Mouse (Mus musculus) thymus, postnatal 10 days (tissue): ENCODE data around the gene Fam214a.

ENCODE experiments used
- DNase-seq, 2 experiments: peaks; one replicate each; pipeline ENCODE4 v3.0.0; 2021; ENCODE audit warnings: low spot score in 2 of 2

Gene Fam214a

GRCm38 (mm10) chr9:74952756-74953247, at the start of gene Fam214a:
TSS of gene Fam214a (plus strand) at chr9:74952884.
- peak; percentile 88 to 90 for DNase-seq

DNA sequence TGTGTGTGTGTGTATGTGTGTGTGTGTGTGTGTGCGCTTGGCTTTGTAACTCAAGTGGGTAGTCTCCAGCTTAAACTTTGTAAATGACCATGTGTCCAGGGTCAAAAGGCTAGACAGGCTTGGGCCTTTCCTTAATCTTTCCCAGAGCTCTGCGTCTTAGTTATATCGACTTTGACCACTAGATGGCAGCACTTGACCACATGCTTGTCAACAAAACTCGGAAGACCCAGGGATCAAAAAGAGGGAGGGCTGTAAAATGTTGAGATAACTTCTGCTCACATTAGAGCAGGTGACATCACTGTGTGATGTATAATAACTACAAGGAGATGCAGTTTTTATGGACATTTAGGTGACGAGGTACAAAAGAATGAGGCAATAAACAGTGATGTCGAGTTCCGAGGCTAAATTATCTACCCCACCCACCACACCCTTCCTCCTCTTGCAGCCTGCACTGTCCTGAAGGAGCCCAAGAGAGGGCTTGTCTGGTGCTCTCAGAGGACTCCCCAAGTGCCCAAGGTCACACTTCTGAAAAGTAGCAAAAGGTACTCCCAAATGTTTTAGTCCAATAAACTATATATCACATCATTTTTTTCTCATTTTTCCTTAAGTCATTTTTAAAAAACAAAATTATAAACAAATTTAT, 47.7 kb upstream of the Fam214a start:
- peak; percentile 21 to 79 for DNase-seq

DNA sequence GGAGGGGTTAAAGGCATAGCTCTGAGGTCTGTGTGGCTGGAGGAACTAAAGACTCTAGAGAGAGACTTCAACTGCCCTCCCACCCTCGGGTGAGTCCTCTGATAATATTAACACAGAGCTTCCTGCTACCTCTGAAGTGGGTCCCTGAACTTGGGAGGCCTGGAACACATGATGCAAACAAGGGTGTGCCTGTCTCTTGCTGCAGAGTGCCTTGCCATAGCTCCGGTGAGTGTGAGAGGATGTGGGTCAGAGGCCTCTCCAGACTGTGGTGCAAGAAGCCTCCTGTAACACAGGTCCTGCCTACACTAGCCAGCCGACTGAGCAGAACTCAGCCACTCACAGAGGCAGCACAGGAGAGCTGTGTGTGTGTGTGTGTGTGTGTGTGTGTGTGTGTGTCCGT, 45.7 kb upstream of the Fam214a start:
- DNase-seq = no peak

- no peak for DNase-seq
Observed at GRCm38 (mm10) chr9:74909245-74909644, 43.4 kb upstream of the Fam214a start.

DNA sequence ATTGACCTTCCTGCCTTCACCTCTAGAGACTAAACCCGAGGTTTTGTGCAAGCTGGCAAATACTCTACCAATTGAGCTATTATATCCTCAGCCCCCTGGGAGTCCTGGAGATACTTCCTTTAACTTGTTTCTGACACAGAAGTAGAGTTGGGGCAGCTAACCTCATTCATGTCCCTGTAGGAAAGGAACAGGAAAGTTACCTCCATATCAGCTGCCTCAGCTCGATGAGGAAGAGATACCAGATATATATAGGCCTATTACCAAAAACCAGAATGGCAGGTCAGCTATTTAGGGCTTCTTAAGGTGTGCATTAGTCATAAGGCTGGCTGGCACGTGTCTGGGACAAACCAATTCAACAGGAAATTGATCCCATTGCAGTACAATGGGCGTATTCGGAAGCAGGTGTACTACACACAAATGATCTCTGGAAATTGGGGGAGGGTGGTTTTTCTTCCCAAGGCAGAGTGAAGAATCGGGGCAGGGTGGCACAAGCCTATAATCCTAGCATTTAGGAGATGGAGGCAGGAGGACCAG, 42.4 kb upstream of the Fam214a start:
- DNase-seq = no peak

DNA sequence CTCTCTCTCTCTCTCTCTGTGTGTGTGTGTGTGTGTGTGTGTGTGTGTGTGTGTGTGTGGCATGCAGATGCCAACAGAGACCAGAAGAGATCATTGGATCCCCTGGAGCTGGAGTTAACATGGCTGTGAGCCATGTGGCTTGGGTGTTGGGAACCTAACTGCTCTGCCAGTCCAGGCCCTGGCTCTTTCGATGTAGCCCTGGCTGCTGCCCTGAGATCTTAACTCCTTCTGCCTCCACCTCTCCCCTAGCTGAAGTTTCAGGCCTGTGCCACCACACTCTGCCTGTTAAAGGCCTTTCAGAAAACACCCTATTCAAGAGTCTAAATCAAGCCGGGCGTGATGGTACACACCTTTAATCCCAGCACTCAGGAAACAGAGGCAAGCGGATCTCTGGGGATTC, 41.3 kb upstream of the Fam214a start:
- no peak for DNase-seq

DNA sequence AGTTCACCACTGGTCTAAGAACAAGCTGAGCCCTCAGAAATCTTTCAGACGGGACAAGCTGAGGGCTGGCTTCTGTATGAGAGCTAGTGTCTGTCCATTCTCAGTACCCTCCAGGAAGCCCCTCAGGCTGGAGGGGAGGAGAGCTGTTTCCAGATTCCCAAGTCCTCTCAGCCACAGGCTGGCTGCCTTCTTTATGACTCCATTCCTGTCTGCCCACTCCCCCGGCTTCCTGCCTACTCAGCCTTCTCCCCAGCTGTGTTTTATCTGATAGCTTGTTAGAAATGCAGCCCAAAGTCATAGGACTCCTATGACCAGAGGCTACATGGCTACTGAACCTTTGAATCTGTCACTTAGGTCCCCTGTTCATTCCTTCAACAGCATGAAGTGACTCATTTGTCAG, 40.8 kb upstream of the Fam214a start:
- no peak for DNase-seq

GRCm38 (mm10) chr9:74912619-74913376, 39.9 kb upstream of the Fam214a start:
- no peak for DNase-seq

DNA sequence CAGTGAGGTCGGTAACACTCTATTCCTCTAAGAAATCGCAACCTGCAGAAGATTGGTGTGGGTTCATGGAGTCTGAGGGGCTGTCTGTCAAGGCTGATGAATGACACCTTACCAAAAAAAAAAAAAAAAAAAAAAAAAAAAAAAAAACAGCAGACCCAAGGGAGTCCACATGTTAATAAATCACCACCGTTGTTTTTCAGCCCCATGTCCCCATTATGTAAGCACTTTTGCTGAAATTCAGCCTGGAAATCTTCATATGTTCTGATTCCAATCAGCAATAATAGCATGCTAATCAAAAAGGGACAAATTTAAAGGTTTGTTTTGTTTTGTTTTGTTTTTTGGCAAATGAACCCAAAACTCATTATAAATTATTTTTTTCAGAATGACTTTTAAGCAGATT, 37.1 kb upstream of the Fam214a start:
- DNase-seq = no peak

DNA sequence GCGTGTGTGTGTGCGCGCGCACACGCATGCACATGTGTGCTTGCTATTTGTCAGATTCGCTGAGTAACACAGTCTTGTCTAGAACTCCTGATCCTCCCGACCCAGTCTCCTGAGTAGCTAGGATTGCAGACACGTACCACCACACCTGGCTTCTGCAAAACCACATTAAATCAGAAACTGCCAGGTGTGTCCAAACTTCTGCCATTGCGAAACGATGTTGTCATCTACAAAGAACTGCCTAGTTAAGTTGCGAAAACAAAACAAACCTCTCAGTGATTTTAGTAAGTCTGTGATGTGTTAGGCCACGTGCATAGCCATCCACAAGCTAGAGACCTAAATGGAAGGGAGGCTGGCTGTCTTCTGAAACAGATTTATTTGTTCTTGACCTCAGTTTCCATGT, 32.2 kb upstream of the Fam214a start:
- no peak for DNase-seq

DNA sequence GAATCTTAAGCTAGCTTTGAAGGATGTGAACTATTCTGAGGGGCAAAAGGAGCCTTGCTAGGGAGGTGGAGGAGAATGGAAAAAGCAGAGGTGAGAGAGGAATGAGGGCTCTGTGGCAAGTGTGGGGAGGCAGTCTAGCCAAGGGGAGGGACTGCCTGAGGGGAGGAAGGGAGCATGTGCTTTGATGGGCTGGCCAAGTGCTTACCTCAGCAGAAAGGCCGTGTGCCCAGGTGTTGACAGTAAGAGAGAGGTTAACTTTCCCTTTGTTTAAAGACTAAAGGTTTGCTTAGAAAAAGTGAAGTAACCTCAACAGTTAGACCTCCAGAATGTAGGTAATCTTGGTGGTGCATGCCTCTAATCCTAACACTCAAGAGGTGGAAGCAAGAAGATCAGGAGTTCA, 31.3 kb upstream of the Fam214a start:
- DNase-seq = no peak

DNA sequence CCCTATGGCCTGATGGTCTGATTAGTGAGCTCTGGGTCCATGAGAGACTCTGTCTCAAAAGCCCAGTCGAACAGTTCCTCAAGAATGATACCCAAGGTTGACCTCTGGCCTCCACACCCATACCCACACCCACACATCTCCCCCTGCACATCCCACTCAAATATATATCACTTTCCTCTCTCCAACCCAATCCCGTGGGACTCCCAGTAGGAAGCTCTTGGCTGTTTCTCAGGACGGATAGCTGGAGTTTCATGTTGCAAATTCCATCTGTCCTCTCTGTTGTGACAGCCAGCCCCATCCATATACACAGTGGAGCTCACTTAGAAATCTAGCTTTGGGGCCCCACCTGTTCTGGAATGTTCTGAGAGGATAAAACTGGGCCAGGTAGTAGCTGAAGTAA, 29.8 kb upstream of the Fam214a start:
- DNase-seq = no peak

DNA sequence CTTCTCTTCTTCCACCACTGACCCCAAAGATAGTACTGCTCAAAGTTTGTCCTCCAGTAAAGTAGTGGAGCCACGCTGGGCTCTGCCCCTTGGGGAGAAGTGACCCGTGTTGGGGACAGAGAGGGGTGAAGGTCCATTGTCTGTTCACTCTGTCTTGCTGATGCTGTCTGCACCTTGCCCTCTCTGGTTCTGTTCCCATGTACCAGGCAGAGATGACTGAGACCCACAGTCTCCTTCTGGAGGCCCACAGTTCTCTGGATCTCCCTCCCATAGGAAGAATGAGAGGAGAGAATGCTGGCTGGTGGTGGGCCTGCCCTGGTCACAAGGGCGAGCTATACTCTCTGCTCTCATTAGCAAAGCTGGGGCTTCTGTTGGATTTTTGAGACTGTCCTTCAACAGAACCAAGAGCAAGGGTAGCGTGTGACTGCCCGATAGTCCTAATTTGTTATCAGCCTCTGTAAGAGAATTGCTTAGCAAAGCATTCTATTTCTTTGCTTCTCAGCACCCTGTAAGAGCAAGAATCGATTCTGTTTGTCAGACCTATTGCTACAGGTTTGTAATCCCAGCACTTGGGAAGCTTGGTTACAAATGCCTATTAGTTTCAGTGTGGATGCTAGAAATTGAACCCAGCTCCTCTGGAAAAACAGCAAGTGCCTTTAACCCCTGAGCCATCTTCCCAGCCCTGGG, 29.2 kb upstream of the Fam214a start:
- no peak for DNase-seq

DNA sequence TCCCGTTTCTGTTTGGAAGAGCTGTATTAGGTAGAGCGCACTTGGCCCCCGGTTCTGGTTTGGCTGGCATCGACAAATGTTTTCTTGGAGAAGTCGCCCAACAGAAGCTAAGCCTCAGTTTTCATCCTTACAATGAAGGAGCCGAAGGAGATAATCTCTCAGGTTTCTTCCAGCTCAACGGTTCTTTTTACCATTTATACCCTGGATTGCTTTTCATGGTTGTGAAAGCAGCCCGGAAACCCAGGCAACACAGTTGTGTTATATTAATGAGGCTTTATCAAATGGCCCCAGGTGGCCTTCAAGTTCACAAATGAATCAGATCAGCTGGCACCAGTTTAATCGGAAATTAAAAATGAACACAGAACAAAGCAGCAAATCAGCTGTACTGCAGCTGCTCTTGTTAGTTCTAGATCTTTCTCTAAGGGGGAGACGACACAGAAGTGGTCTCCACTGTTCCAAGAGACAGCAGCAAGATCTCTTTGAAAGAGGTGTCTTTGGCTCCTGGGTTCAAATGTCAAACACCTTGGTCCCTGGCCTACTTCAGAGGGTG, 27.4 kb upstream of the Fam214a start:
- no peak for DNase-seq

DNA sequence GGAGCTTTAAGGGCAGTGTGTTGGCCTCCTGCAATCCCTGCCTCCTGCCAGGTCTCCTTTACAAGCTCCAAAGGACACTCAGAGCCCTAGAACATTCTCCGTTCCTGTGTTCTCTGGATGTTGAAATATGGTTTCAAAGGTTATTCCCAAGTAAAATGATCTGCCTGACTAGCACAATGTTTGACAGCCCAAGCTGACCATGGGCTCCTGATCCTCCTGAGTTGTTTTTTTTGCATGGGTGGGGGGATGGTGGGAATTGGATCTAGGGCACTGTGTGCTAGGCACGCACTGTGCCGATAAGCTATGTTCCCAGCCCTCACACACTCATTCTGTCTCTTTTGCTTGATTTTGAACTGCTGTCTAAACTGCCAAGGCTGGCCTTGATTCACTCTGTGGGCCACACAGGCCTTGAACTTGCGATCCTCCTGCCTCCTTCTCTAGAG, 22.7 kb upstream of the Fam214a start:
- no peak for DNase-seq

DNA sequence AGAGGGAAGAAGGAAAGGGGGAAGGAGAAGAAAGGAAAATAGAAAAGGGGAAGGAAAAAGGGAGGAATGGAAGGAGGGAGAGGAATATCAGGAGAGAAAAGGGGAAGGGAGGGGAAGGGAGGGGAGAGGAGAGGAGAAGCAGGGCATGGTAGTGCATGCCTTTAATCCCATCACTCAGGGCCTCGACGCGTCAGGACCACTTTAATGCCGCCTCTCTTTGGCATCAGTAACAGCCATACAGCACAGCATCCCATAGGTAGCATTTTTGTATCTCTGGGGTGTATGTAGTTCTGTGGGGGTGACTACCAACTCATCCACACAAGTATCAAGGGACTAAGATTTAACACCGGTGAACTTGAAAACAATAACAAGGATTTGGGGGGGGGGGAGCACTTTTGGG, 22.0 kb upstream of the Fam214a start:
- no peak for DNase-seq

DNA sequence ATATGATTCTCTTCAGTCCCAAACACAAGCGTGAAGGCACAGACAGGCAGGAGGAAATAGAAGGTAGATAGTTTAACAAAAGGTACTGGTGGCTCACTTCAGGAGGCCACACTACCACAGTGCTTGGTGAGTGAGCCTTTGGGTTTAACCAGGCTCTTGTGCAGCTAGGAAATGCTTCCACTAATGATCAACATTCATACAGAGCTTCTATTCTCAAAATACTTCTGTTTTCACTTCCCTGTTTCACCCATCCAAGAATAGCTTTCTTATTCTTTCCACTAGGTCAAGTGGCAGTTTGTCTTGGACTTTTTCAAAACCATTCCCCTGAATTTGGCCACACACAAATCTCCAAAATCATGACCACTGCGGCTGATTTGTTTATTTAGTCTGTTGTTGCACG, 17.4 kb upstream of the Fam214a start:
- DNase-seq = no peak

DNA sequence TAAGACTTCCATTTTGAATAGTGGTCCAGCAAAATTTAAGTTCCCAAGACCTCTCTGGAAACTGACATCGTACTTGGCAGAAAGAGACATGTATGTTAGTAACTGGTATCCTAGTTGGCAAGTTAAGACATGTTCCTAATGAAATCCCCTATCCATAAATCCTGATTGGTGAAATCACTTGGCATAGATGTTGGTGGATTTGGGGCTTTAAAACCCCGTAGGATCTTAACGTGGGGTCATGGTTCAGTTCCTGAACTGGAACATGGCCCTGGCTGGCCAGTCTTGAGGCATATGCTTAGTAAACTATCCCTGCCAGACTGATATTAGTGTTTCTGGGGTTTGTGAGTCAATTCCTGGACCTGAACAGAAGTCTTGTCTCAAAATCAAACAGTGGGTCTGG, 14.9 kb upstream of the Fam214a start:
- DNase-seq = no peak

- no peak for DNase-seq
Observed at GRCm38 (mm10) chr9:74938670-74939534, 13.8 kb upstream of the Fam214a start.

DNA sequence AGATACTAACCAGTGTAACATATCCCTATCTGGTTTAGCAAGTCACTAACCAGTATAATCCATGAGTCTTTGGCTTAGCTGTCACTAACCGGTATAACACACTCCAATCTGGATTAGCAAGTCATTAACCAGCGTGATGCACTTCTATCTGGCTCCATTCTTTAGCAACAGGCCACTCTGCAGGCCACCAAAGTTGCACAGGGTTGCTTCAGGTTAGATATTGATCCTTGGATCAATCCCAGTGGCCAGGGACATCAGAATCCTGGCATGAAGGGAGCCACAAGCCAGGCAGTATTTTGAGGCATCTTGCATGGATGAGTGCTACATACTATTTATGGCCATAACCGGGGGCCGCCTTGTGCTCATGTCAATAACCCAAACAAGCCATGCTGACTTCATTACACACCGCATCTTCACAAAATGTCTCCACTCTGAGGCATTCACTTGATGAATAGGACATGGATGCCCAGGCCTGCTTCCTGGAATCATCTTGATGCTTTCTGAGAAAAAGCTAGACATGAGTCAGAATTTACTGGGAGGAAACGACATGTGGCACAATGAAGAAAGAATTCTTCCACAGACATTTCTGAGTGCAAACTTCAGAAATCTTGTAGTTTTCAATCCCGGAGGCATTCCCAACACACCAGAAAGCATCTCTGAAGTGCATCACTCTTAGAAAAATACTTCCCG, 5.8 kb upstream of the Fam214a start:
- DNase-seq = no peak

- no peak for DNase-seq
Observed at GRCm38 (mm10) chr9:74951491-74951890, 1.2 kb upstream of the Fam214a start.
